26 mouse cellular contexts compared by ENCODE assay signal in genomic region chr16:35287244-35287643, GRCm38 (mm10).
"Had no signal": no experiment of that assay in that cellular context is flagged by ENCODE, and none has a peak within 500 bp of the region (broad histone marks: within the 10 kb centered on the region; RNA-seq: fewer than 3 reads in every experiment).

No protein-coding gene starts in this region.

- H3K4me1 ChIP-seq: embryonic facial prominence, embryonic 10.5 days; embryonic facial prominence, embryonic 12.5 days; embryonic facial prominence, embryonic 13.5 days; embryonic facial prominence, embryonic 15.5 days; forebrain, embryonic 13.5 days; forebrain, embryonic 15.5 days had no signal

- ATAC-seq: forebrain, embryonic 13.5 days; forebrain, embryonic 14.5 days; forebrain, embryonic 15.5 days; forebrain, embryonic 16.5 days; forebrain, postnatal 0 days had no signal

- H3K36me3 ChIP-seq: embryonic facial prominence, embryonic 10.5 days; embryonic facial prominence, embryonic 15.5 days; forebrain, embryonic 10.5 days; forebrain, embryonic 12.5 days had no signal

- H3K9me3 ChIP-seq: embryonic facial prominence, embryonic 10.5 days; embryonic facial prominence, embryonic 12.5 days; embryonic facial prominence, embryonic 13.5 days; embryonic facial prominence, embryonic 15.5 days; forebrain, embryonic 10.5 days; forebrain, embryonic 12.5 days; forebrain, embryonic 13.5 days; forebrain, embryonic 15.5 days; heart, embryonic 10.5 days had no signal

- H3K4me2 ChIP-seq: embryonic facial prominence, embryonic 12.5 days; embryonic facial prominence, embryonic 13.5 days; embryonic facial prominence, embryonic 15.5 days; forebrain, embryonic 12.5 days; forebrain, embryonic 13.5 days; forebrain, embryonic 15.5 days had no signal

- DNase-seq: cerebellum, adult 9-10 months; cerebellum, adult 9-11 months; cerebellum, postnatal 25 days; cerebellum, postnatal 36 days; embryo, embryonic 11 days; forebrain, postnatal 0 days; gastrocnemius, adult 2 months; gastrocnemius, postnatal 10 days; gastrocnemius, postnatal 14 days; gastrocnemius, postnatal 25 days; gastrocnemius, postnatal 36 days; heart, adult 11 months; heart, adult 18-20 months; heart, adult 2 months had no signal

- H3K27ac ChIP-seq: embryonic facial prominence, embryonic 10.5 days; embryonic facial prominence, embryonic 12.5 days; embryonic facial prominence, embryonic 13.5 days; embryonic facial prominence, embryonic 15.5 days; forebrain, embryonic 10.5 days; forebrain, embryonic 12.5 days; forebrain, embryonic 13.5 days; forebrain, embryonic 15.5 days; gastrocnemius, adult 2 months; heart, adult 2 months; heart, embryonic 10.5 days had no signal

- H3K4me3 ChIP-seq: embryonic facial prominence, embryonic 10.5 days; embryonic facial prominence, embryonic 12.5 days; embryonic facial prominence, embryonic 13.5 days; embryonic facial prominence, embryonic 15.5 days; erythroblast, embryonic 14.5 days; forebrain, embryonic 10.5 days; forebrain, embryonic 12.5 days; forebrain, embryonic 13.5 days; forebrain, embryonic 15.5 days; gastrocnemius, adult 2 months; heart, adult 2 months; heart, embryonic 10.5 days had no signal

- H3K9ac ChIP-seq: embryonic facial prominence, embryonic 12.5 days; embryonic facial prominence, embryonic 13.5 days; embryonic facial prominence, embryonic 15.5 days; forebrain, embryonic 12.5 days; forebrain, embryonic 13.5 days; forebrain, embryonic 15.5 days; forebrain, postnatal 0 days had no signal

- H3K27me3 ChIP-seq: embryonic facial prominence, embryonic 12.5 days; embryonic facial prominence, embryonic 13.5 days; embryonic facial prominence, embryonic 15.5 days; forebrain, embryonic 12.5 days; forebrain, embryonic 13.5 days; forebrain, embryonic 15.5 days had no signal
